Mouse (Mus musculus) heart, embryonic 16.5 days (tissue): Measurements from ENCODE around the gene Trim2. TPM values are rescaled to one million over a fixed set of nuclear protein-coding genes. Genes with fewer than 3 reads are reported as not detected.

ENCODE experiments used
- polyA plus RNA-seq: library from polyadenylated mRNA; unstranded; fragments of >200 nt; fragmentation: Nextera tagmentation; extraction: Ambion mirVana; gene quantifications from 2 replicates; pipeline ENCODE4 v1.2.1, GENCODE M21; 2015

Trim2 gene
- polyA plus RNA-seq, 1 experiment from 2014 or later, result 8.7 TPM

Other genes with a start within 250 kb of the Trim2 start
- 8.5 and 10.6 TPM in 2 replicates for gene Mnd1, start 151.1 kb downstream of the Trim2 start, polyA plus RNA-seq
- 0.24 and 0.32 TPM in 2 replicates for gene Gm6525, start 132.8 kb downstream of the Trim2 start, polyA plus RNA-seq
- 1.7 and 2.0 TPM in 2 replicates for gene Fhdc1, start 173.6 kb upstream of the Trim2 start, polyA plus RNA-seq